Mouse (Mus musculus): ENCODE data around the gene Sgms1.
"Not testable (repeated sequence)": the region's sequence is repeated elsewhere in the genome, so short reads cannot be mapped to it uniquely, and the experiment has no call there.

Sgms1 gene

DNA sequence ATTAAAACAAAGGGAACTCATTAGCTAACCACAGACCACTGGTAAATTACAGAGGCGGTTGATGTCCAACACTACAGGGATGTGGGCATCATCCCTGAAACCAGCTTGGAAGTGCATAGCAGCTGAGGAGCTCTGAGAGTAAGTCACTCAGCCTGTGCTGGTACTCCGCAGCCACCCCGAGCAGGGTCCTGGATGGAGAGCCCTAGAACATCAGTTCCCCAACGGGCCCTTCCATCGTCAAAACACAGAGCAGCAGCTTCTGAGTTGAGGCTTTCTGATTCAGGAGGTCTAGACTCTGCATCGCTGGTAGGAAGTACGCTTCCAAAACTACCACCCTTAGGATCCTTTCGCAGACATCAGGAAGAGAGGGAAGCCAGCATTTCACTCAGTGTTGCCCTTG, 5.8 kb downstream of the Sgms1 start:
- DNase-seq (ENCODE audit: low read depth, low spot score) = no peak

DNA sequence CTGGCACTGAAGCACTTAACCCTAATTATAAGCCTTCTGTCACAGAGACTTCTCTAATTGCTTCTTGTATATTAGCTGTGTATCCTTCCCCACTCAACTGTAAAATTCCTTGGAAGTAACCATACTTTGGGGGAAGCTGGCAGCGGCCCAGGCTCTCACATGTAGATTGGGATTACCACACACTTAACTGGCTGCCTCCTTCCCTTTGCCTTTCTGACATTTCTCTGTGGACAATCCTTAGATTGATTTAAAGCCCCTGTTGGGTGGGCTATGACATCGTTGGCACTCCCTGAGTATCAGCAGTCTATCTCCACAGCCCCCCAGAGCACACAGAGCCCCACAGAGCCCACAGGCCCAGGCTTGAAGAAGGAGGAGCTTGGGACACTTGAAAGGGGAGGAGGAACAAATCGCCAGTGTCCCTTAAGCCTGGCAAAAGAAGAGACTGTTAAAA, 8.0 kb downstream of the Sgms1 start:
- DNase-seq (ENCODE audit: low read depth, low spot score) = no peak

DNA sequence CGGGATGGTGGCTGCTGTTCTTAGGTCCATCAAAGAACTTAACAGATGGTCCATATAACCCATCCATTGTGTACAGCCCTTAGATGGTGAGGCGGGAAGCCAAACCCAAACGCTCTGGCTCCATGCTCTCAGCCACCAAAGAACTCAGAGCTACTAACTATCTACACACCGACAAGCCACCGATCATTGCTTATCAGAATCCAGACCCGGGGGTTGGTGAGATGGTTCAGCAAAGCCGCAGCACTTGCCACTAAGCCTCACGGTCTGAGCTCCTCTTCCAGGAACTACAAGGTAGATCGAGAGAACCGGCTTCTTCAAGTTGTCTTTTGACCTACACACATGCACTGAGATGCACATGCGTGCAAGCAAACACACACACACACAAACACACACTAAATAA, 8.8 kb downstream of the Sgms1 start:
- DNase-seq (ENCODE audit: low read depth, low spot score) = no peak

DNA sequence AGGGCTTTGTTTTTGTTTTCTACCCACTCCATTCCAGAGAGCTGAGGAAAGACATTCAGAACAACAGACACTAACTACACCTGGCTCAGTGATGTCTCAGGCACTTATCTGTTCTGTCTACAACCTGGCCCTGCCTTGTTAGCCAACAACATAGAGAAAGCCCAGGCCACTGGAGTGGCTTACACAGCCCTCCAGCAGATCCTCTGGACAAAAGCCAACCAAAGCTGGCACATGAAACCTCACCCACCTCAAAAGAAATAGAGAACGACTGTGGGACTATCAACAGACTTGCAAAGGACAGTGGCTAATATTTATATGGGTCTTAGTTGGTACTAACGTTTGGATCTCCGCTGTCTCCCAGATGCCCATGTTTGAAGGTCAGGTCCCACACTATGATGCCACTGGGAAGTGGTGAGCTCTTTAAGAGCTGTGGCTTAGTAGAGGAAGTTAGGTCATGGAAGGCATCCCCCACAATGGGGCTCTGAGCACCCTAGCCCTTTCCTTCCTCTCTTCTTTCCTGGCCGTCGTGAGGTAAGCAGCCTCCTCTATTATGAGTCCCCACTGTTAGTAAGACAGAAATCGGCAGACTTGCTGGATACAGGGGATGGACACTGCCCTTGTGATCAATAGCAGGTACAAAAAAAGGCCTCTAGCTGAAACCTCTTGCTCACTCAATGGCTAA, 10.1 kb downstream of the Sgms1 start:
- no peak for DNase-seq (ENCODE audit: low read depth, low spot score)

DNA sequence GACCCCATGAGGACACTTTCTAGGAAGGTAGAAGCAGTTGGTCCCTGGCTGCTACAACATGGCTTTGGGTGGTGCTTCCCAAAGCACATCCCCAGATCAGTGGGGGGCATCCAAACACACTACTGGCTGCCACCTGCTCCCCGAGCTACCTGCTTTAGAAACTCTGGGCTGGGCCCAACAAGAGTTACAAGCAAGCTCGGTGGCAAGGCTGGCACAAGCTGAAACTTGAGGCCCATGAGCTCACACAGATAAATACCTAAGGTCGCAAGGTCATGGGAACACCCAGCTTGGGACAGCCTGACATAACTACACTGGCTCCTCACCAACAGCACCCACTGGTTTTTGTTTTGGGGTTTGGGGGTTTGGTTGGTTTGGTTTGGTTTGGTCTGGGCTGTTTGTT, 10.9 kb downstream of the Sgms1 start:
- DNase-seq (ENCODE audit: low read depth, low spot score) = no peak

DNA sequence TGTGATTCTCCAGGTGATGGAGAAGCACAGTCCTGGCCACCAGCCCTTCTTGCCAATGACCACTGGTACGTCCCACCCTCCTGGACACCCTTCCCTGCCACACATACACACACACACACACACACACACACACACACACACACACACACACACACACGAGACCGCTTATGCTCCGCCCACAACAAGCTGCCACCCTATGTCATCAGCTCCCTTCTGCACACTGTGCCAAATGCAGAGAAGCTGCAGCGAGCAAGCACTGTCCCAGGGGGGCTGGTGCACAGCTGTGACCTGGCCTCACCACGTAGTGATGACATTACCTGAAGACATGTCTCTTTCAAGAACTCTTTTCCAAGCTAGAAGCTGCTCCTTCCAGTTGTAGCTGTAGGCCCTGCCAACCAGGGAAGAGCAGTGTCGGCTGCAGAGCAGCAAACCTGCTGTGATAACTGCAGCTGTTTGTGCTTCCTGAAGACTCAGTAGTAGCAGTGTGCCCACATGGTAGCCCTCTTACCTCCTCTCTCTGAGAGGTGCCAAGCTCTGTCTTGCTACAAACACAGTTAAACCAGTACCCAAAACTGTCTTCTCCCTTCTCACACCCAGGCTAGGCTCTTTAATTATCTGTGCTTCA, 11.7 kb downstream of the Sgms1 start:
- no peak for DNase-seq (ENCODE audit: low read depth, low spot score)

DNA sequence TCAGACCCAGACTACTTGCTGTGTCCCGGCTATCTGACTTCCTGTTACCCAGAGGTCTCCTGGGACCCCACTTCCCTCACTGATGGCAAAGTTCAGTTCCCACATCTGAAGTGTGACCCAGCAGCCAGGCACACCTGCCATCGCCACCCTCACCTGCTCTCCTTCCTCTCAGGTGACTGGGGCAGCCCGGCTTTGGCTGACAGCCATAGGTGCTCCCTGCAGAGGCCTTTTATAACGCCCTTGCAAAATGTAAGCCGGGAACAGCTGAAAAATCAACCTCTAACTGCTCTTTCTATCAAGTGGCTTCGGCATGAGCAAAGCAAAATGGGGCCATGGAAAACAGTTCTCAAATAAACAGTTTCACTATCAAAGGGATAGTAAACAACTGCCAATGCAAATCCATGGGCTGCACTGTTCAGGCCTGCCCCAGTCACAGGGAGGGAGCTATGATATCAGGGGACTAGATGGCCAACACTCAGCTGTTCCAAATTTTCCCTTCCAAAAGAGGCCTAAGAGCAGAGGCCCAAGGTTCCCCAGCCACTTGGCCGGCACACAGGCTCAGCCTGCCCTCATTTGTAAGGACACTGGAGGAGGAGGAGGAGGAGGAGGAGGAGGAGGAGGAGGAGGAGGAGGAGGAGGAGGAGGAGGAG, 12.5 kb downstream of the Sgms1 start:
- no peak for DNase-seq (ENCODE audit: low read depth, low spot score)

DNA sequence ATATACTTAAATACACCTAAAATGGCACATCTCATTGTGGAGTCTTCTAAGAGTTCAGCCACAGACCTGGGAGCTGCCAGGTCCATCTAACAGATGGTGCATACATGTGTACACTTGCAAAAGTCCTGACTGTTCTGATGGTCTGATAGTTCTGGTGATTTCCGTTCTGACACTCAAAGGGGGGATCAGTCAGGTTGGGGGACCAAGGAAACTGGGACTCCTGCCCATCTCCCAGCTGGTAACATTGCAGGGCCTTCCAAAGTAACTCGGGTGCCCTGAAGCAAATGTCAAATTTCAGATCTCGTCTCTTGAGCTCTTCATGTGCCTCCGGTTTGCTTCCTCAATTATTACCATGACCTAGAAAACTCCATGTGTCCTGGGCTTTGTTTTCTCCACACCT, 13.5 kb downstream of the Sgms1 start:
- no peak for DNase-seq (ENCODE audit: low read depth, low spot score)

DNA sequence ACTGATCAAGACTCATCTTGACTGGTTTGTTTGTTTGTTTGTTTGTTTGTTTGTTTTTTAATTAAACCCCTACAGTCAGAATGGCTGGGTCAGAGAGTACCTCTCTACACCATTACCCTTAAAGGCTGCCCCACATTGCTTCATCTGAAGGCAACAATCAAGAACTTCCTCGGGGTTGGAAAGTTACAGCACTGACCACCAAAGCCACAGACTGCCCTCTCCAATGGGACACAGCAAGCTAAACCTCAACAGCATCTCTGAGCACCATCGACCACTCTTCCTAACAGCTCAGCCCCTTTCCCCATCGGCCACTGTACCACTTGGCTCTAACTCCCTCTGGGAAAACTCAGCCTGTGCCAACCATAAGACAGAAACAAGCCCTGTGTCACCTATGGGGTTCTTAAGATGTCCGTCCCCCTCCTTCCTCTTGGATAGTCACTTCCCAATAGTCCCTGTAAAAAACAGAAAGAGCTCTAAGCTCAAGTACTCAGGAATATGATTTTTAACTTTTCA, 14.0 kb downstream of the Sgms1 start:
- DNase-seq (ENCODE audit: low read depth, low spot score) = no peak

DNA sequence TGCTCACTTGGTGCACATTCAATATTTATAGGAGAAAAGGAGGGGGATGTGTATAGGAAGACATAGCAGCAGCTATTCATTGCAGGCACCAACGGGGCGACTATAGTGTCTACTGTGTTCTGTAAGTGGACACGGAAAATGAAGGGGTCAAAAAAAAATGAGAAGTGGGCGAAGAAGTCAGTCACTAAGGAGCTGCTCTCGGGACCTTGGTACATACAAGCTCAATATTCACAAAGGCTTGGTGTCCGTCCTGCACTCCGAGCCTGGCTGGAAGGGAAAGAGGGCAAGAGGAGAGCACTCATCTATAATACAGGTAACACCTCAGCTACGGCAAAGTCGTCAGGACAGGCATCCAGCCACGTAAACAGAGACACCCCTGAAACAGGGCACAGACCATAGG, 14.8 kb downstream of the Sgms1 start:
- DNase-seq (ENCODE audit: low read depth, low spot score) = no peak

DNA sequence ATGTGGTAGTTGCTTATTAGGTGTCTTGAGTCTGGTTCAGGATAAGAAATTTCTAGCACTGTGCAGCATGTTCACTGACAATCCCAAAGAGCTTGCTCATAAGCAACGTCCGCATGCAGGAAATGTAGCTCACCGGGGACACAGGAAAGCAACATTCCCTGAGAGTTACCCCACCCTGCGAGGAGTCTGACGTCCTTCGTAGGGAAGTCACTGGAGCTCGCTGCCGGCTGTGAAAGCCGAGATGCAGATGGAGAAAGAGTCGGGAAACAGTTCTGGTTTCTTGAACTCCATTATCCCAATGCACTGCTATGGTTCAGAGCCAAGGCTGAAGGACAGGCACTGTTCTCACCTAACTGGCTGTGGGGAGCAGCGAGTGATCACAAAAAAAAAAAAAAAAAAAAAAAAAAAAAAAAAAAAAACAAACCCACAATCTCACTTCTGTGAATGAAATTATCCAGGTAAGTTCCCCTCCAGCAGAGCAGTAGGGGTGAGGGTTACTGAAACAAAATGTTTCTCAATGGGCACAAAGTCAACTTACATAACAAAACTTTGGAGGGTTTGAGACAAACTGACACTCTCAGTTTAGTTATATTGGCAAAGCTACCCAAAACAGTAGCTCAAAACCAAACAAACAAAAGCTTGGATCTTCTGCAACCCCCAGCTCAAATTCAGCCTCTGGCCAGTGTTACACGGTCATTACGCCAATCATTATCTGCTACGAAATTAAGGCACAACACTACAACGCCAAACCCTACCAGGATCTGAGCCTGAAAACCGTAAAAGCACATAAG, 15.5 kb downstream of the Sgms1 start:
- no peak for DNase-seq (ENCODE audit: low read depth, low spot score)

DNA sequence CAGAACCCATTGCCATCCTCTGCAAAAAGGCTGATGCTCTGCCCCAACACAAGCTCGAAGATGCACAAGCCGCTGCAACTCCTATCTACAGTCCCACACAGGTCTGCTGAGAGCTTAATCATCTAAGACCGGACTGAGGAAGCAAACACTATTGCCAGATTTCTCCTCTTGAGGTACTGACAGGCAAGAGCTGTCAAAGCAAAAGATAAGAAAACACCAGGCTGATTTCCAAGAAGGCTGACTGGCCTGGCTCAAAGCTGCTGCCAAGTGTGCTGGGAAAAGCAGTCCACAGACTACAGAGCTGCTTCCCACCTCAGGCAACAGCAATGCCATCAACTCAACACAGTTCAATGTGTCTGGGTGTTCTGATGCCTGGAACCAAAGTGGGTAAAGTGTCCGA, 17.1 kb downstream of the Sgms1 start:
- no peak for DNase-seq (ENCODE audit: low read depth, low spot score)

DNA sequence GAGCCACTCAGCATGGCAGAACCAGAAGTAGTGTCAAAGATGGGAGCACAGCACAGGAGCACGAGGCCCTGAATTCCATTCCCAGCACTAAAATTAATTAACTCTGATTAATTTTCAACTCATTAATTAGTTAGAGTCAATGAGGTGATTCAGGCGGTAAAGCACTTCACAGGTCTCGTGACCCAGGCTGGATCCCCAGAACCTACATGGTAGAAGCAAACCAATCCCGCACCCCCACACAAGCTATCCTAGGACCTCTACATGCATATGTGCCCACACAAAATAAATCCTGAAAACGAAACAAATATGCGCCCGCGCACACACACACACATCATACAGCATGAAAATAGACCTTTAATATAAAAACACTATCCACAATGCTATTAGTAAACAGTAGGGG, 22.2 kb downstream of the Sgms1 start:
- no peak for DNase-seq (ENCODE audit: low read depth, low spot score)

DNA sequence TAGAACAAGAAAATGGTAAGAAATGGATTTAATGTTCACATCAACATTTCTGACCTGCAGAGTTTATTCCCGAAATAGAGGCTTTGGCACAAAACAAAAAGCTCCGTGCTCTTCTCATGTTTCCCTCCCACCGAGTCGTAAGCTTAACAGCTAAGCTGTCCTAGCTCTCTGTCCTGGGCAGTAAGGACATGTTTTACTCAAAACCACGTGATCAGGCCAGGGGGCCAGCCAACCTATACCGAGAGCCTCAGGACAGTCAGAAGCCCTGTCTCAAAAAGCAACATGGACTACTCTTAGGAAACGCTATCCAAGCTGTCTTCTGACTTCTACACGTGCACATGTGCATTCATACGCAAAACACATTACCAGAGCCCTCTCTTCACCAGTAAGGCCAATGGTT, 23.1 kb downstream of the Sgms1 start:
- no peak for DNase-seq (ENCODE audit: low read depth, low spot score)

DNA sequence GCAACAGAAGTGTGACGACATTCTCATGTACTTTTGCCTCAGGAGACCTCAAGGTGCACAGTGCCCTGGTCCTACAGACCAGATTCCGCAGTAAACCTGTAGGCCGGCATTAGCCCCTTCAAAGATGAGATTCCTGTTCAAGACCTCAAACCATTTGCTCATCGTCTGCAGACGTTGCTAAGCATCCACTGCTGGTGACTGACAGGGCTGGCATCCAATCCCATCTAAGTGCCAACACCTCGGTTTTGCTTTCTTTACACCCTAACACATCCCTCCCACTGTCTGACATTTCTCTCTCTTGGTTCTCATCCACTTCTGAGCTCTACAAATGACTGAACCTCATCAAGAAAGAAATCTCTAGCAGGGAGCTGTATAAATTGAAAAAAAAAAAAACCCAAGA, 24.4 kb downstream of the Sgms1 start:
- DNase-seq (ENCODE audit: low read depth, low spot score) = no peak

DNA sequence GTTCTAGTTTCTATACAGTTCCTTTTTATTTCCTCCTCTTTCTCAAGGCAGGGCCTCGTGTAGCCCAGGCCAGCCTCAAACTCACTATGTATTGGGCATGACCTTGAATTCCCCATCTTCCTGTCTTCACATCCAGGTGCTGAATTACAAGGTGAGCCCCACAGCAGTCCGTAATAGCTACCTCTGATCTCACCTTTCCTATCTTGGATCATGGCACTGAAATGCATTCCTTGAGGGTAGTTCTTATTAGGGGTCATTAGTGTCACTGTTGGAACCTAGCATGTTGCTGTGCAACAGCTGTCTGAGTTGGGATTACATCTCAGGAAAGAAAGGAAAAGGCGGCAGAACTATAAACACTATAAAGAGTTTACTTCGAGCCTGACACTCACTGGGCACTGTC, 25.9 kb downstream of the Sgms1 start:
- no peak for DNase-seq (ENCODE audit: low read depth, low spot score)

DNA sequence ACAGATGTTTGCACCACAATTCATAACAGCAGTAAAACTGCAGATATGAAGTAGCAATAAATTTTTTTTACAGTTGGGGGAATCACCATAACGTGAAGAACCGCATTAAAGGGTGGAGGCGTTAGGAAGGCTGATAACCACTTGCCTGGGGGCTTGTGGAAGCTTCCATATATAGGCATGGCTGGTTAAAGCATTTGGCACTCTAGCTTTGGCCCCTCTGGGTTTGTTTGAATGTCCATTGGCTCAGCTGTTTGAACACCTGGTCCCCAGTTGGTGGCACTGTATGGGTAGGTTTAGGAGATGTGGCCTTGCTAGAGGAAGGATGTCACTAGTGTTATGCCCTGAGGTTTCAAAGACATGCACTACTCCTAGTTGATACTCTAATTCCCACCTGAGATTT, 27.0 kb downstream of the Sgms1 start:
- no peak for DNase-seq (ENCODE audit: low read depth, low spot score)

DNA sequence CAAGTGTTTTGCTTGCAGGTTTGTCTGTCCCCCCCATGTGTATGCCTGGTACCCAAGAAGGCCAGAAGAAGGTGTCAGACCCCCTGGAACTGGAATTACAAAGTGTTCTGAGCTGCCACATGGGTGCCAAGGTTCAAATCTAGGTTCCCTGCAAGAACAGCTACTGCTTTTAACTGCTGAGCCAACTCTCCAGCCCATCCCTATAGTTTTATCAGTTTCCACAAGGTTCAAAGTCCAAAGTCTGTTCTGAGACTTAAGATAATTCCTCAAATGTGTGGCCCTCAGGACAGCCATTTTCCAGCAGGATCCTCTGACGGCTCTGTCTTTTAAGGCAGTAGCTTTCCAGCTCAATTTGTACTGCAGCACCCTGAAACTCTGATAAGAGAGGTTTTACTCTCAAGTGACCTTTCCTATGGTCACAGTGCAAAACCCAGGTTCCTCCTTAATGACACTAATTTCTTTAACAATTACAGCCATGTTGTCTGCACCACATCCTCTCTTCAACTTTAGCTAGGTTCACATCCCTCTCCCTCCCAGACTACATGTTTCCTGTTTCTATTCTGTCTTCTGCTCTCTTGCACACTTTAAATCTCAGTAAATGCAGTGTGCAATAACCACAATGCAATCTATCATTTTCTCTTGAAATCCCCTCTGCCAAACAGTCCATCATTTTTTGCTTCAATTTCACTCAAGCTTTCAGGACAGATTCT, 28.4 kb downstream of the Sgms1 start:
- no peak for DNase-seq (ENCODE audit: low read depth, low spot score)

DNA sequence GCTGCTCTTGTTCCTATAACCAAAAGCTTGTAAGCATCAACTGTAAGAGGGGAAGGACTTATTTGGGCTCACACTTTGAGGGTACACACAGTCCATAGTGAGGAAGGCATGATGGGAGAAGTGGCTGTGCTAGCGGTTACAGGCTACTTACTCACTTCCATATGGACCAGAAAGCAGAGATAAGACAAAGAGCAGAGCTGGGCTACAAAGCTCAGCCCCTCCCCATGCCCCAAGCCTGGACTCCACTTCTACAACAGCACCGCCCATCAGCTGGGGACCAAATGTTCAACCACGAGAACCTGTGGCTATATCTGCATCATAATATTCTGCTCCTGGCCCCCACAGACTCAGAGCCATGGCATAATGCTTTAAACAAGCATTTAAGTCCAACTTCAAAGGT, 29.0 kb downstream of the Sgms1 start:
- DNase-seq (ENCODE audit: low read depth, low spot score) = no peak

DNA sequence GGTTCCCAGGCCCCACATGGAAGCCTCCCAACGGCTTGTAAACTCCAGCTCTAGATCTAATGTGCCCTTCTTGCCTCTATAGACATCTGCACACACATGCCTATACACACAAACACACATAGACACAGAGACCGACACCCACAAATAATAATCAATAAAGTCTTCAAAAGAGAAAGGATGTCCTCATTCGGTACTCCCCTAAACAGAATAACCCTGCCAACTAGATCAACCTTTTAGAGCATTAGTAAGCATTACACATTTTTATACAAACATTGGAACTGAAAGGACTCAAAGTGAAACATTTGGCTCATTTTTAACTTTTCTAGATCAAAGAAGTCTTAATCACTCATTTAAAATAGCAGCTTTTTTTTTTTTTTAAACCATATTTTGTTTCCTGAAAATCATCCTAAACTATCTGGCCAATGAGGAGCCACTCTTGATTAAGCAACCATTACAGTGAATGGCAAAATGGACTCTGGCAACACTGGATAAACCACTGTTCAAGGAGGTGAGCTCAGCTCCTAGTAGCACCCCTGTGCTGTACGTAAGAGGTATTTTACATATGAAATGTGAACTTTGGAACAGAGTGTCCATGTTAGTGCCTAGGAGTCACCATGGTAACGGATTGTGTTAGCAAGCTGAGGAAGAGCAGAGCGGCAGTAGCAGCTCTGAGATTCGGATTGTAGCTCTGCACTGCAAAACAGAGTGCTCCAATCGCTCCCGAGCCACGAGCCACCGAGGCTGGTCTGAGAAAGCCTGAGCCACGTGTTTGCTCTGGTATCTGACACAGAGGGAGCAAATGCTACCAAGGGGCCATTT, 30.6 kb downstream of the Sgms1 start:
- DNase-seq (ENCODE audit: low read depth, low spot score) = no peak

DNA sequence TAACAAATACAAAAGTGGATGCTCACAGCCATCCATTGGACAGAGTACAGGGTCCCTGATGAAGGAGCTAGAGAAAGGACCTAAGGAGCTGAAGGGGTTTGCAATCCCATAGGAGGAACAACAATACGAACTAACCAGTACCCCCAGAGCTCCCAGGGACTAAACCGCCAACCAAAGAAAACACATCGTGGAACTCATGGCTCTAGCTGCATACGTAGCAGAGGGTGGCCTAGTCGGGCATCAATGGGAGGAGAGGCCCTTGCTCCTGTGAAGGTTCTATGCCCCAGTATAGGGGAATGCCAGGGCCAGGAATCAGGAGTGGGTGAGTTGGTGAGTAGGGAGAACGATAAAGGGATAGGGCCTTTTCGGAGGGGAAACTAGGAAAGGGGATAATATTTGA, 31.5 kb downstream of the Sgms1 start:
- DNase-seq (ENCODE audit: low read depth, low spot score) = not testable (repeated sequence)

Data from brain, embryonic 18.5 days (tissue).